Mouse (Mus musculus): ENCODE data around the gene Tagap. TPM values are rescaled to one million over a fixed set of nuclear protein-coding genes. Genes with fewer than 3 reads are reported as not detected.

Gene Tagap
- total RNA-seq, 2 experiments from 2014 or later: 4.6 to 6.0 TPM

- no peak for TF ChIP-seq CTCF (IDR thresholded peaks at IDR 0.05)
- Histone ChIP-seq H3K27ac (no peak overlapping the region), H3K4me3 (no peak overlapping the region)
- DNase-seq (ENCODE audit: extremely low spot score in 1 of 2, low spot score in 2 of 2): no peak
- intact Hi-C loops (cut with DNase I): no loop called here
Measured at GRCm38 (mm10) chr17:7896047-7896635, 29.7 kb upstream of the Tagap start.

GRCm38 (mm10) chr17:7897120-7897519, 28.7 kb upstream of the Tagap start:
- Histone ChIP-seq H3K27ac (no peak overlapping the region), H3K4me3 (no peak overlapping the region)
- intact Hi-C loops (cut with DNase I): no loop called here
- no peak for DNase-seq (ENCODE audit: extremely low spot score in 1 of 2, low spot score in 2 of 2)
- no peak for TF ChIP-seq CTCF (IDR thresholded peaks at IDR 0.05)

GRCm38 (mm10) chr17:7897756-7898155, 28.0 kb upstream of the Tagap start:
- no peak for TF ChIP-seq CTCF (IDR thresholded peaks at IDR 0.05)
- DNase-seq (ENCODE audit: extremely low spot score in 1 of 2, low spot score in 2 of 2): no peak
- intact Hi-C loops (cut with DNase I): no loop called here
- Histone ChIP-seq H3K4me3 (no peak overlapping the region), H3K27ac (no peak overlapping the region)

GRCm38 (mm10) chr17:7899233-7899632, 26.6 kb upstream of the Tagap start:
- intact Hi-C loops (cut with DNase I): no loop called here
- TF ChIP-seq CTCF (IDR thresholded peaks at IDR 0.05): no peak
- H3K4me3 ChIP-seq: no peak overlapping the region
- no peak overlapping the region for H3K27ac ChIP-seq
- no peak for DNase-seq (ENCODE audit: extremely low spot score in 1 of 2, low spot score in 2 of 2)

- TF ChIP-seq CTCF (IDR thresholded peaks at IDR 0.05): no peak
- H3K27ac ChIP-seq: no peak overlapping the region
- intact Hi-C loops (cut with DNase I): no loop called here
- no peak for DNase-seq (ENCODE audit: extremely low spot score in 1 of 2, low spot score in 2 of 2)
- no peak overlapping the region for H3K4me3 ChIP-seq
Measured at GRCm38 (mm10) chr17:7899961-7900360, 25.8 kb upstream of the Tagap start.

- H3K4me3 ChIP-seq: no peak overlapping the region
- intact Hi-C loops (cut with DNase I): no loop called here
- TF ChIP-seq CTCF (IDR thresholded peaks at IDR 0.05): no peak
- no peak for DNase-seq (ENCODE audit: extremely low spot score in 1 of 2, low spot score in 2 of 2)
- H3K27ac ChIP-seq: no peak overlapping the region
Measured at GRCm38 (mm10) chr17:7901536-7901935, 24.3 kb upstream of the Tagap start.

- no peak overlapping the region for H3K27ac ChIP-seq
- no peak overlapping the region for H3K4me3 ChIP-seq
- intact Hi-C loops (cut with DNase I): no loop called here
- TF ChIP-seq CTCF (IDR thresholded peaks at IDR 0.05): no peak
- DNase-seq (ENCODE audit: extremely low spot score in 1 of 2, low spot score in 2 of 2): no peak
Measured at GRCm38 (mm10) chr17:7902362-7902761, 23.4 kb upstream of the Tagap start.

GRCm38 (mm10) chr17:7904992-7905391, 20.8 kb upstream of the Tagap start:
- intact Hi-C loops (cut with DNase I): no loop called here
- no peak for DNase-seq (ENCODE audit: extremely low spot score in 1 of 2, low spot score in 2 of 2)
- Histone ChIP-seq H3K27ac (no peak overlapping the region), H3K4me3 (no peak overlapping the region)
- no peak for TF ChIP-seq CTCF (IDR thresholded peaks at IDR 0.05)

- TF ChIP-seq CTCF (IDR thresholded peaks at IDR 0.05): no peak
- intact Hi-C loops (cut with DNase I): no loop called here
- H3K27ac ChIP-seq: no peak overlapping the region
- no peak for DNase-seq (ENCODE audit: extremely low spot score in 1 of 2, low spot score in 2 of 2)
- H3K4me3 ChIP-seq: no peak overlapping the region
Measured at GRCm38 (mm10) chr17:7905936-7906685, 19.7 kb upstream of the Tagap start.

- intact Hi-C loops (cut with DNase I): no loop called here
- TF ChIP-seq CTCF (IDR thresholded peaks at IDR 0.05): no peak
- DNase-seq (ENCODE audit: extremely low spot score in 1 of 2, low spot score in 2 of 2): no peak
Measured at GRCm38 (mm10) chr17:7914596-7915227, 11.1 kb upstream of the Tagap start.

GRCm38 (mm10) chr17:7915791-7916190, 10.0 kb upstream of the Tagap start:
- intact Hi-C loops (cut with DNase I): no loop called here

More at GRCm38 (mm10) chr17:7914596-7915227, 11.1 kb upstream of the Tagap start:
- Histone ChIP-seq H3K27ac (no peak overlapping the region), H3K4me3 (no peak overlapping the region)

GRCm38 (mm10) chr17:7916782-7917574, 8.8 kb upstream of the Tagap start:
- Histone ChIP-seq H3K4me3 (no peak overlapping the region), H3K27ac (no peak overlapping the region)
- no peak for TF ChIP-seq CTCF (IDR thresholded peaks at IDR 0.05)
- intact Hi-C loops (cut with DNase I): no loop called here
- no peak for DNase-seq (ENCODE audit: extremely low spot score in 1 of 2, low spot score in 2 of 2)

More at GRCm38 (mm10) chr17:7915791-7916190, 10.0 kb upstream of the Tagap start:
- no peak for TF ChIP-seq CTCF (IDR thresholded peaks at IDR 0.05)
- no peak overlapping the region for H3K4me3 ChIP-seq
- DNase-seq (ENCODE audit: extremely low spot score in 1 of 2, low spot score in 2 of 2): no peak
- no peak overlapping the region for H3K27ac ChIP-seq
